Mouse (Mus musculus) thymus, adult 2 months (tissue): ENCODE measurements around the gene Ifna4.

Experiments used
- CTCF ChIP-seq: fragments of 200-500 bp; IDR thresholded peaks from 2 replicates; pipeline ENCODE4 v1.5.1; 2012; ENCODE audit warnings: mild to moderate bottlenecking, control low read depth, low read length, moderate library complexity, borderline replicate concordance; ENCODE audit not compliant: control insufficient read depth, poor library complexity, insufficient read depth; ENCODE audit errors: extremely low read depth
- POLR2A ChIP-seq: fragments of 200-500 bp; IDR thresholded peaks from 2 replicates; pipeline ENCODE4 v1.6.1; 2012; ENCODE audit warnings: mild to moderate bottlenecking, low read length, control low read depth, moderate library complexity; ENCODE audit not compliant: control insufficient read depth, poor library complexity, insufficient read depth; ENCODE audit errors: extremely low read depth

- no peak for TF ChIP-seq POLR2A
- no peak for TF ChIP-seq CTCF
Observed at GRCm38 (mm10) chr4:88865011-88865569, 23.4 kb downstream of the Ifna4 start.
